Mouse (Mus musculus) CH12.LX (cell line): ENCODE results near the gene Rxfp1. TPM values are rescaled to one million over a fixed set of nuclear protein-coding genes. Genes with fewer than 3 reads are reported as not detected.

Experiments used
- DNase-seq: peaks from one replicate; pipeline ENCODE4 v3.0.0-alpha.2; 2013; ENCODE audit errors: extremely low read depth
- H3K27ac ChIP-seq: 2 replicates; pipeline ENCODE4 v1.5.1; 2012; ENCODE audit warnings: low read depth, mild to moderate bottlenecking, control low read depth, moderate library complexity; ENCODE audit not compliant: insufficient read depth
- H3K27me3 ChIP-seq: replicated peaks from 2 replicates; pipeline ENCODE3; 2012; ENCODE audit warnings: inconsistent platforms
- H3K36me3 ChIP-seq, 2 experiments: replicated peaks in 1 of 2; 2 replicates each; pipeline versions ENCODE3 to v1.6.1; 2012; ENCODE audit warnings: inconsistent platforms in 1 of 2, low read length in 1 of 2, mild to moderate bottlenecking in 1 of 2, mixed read lengths in 1 of 2, moderate library complexity in 1 of 2; ENCODE audit not compliant: control insufficient read depth in 1 of 2, insufficient read depth in 1 of 2
- H3K4me1 ChIP-seq, 2 experiments: 2 replicates each; pipeline ENCODE4 v1.6.1; 2012; ENCODE audit warnings: inconsistent platforms in 1 of 2, moderate library complexity in 1 of 2; ENCODE audit not compliant: insufficient read depth in 2 of 2, control insufficient read depth in 1 of 2
- H3K4me2 ChIP-seq: 2 replicates; pipeline ENCODE4 v1.6.1; 2012; ENCODE audit warnings: low read depth, mild to moderate bottlenecking, control low read depth; ENCODE audit not compliant: poor library complexity, insufficient read depth, severe bottlenecking
- H3K4me3 ChIP-seq, 3 experiments: fragments of 150-350 bp in 1 of 3; sonication (generic) in 1 of 3; replicated peaks in 1 of 3; 2 replicates each; pipeline versions ENCODE3 to v1.5.1; 2011 to 2012; ENCODE audit warnings: low read depth in 2 of 3, low read length in 2 of 3, mild to moderate bottlenecking in 2 of 3, moderate library complexity in 2 of 3, control low read depth in 1 of 3, improper control_type of control experiment in 1 of 3, inconsistent platforms in 1 of 3, mixed read lengths in 1 of 3; ENCODE audit not compliant: poor library complexity in 1 of 3
- H3K79me2 ChIP-seq: replicated peaks from 2 replicates; pipeline ENCODE4 v1.6.1; 2012; ENCODE audit warnings: mild to moderate bottlenecking, moderate library complexity; ENCODE audit not compliant: control insufficient read depth, poor library complexity, insufficient read depth, severe bottlenecking; ENCODE audit errors: extremely low read depth
- H3K9ac ChIP-seq: 2 replicates; pipeline ENCODE4 v1.6.1; 2012; ENCODE audit warnings: low read depth, mild to moderate bottlenecking, control low read depth, moderate library complexity; ENCODE audit not compliant: insufficient read depth
- H3K9me3 ChIP-seq: replicated peaks from 2 replicates; pipeline ENCODE3; 2012; ENCODE audit warnings: low read length, inconsistent platforms, mixed read lengths
- CHD1 ChIP-seq: IDR thresholded peaks from 2 replicates; pipeline ENCODE4 v1.6.1; 2012; ENCODE audit warnings: low read depth, low read length, improper control_type of control experiment, inconsistent platforms
- CTCF ChIP-seq, 2 experiments: IDR thresholded peaks in 1 of 2; conservative IDR thresholded peaks in 1 of 2; 2 replicates each; pipeline ENCODE4 v1.5.1; 2011 to 2012; ENCODE audit warnings: low read depth in 2 of 2, low read length in 2 of 2, improper control_type of control experiment in 1 of 2, inconsistent platforms in 1 of 2, mild to moderate bottlenecking in 1 of 2, moderate library complexity in 1 of 2
- E2F4 ChIP-seq: IDR thresholded peaks from 2 replicates; pipeline ENCODE4 v1.6.1; 2011; ENCODE audit warnings: low read depth, low read length, improper control_type of control experiment; ENCODE audit not compliant: insufficient replicate concordance
- ELF1 ChIP-seq: IDR thresholded peaks from 2 replicates; pipeline ENCODE4 v1.6.1; 2014; ENCODE audit warnings: low read depth, mild to moderate bottlenecking, inconsistent platforms, low read length, improper control_type of control experiment
- ETS1 ChIP-seq: conservative IDR thresholded peaks from 2 replicates; pipeline ENCODE4 v1.6.1; 2012; ENCODE audit warnings: low read depth, mild to moderate bottlenecking, inconsistent platforms, low read length, improper control_type of control experiment, moderate library complexity
- GABPA ChIP-seq: IDR thresholded peaks from 2 replicates; pipeline ENCODE4 v1.6.1; 2012; ENCODE audit warnings: low read depth, low read length, improper control_type of control experiment, inconsistent platforms; ENCODE audit not compliant: insufficient replicate concordance
- HCFC1 ChIP-seq: IDR thresholded peaks from 2 replicates; pipeline ENCODE4 v1.6.1; 2012; ENCODE audit warnings: low read depth, mild to moderate bottlenecking, inconsistent platforms, low read length, improper control_type of control experiment
- IRF4 ChIP-seq: IDR thresholded peaks from 2 replicates; pipeline ENCODE4 v1.6.1; 2014; ENCODE audit warnings: low read depth, mild to moderate bottlenecking, inconsistent platforms, low read length, improper control_type of control experiment
- JUN ChIP-seq: IDR thresholded peaks from 2 replicates; pipeline ENCODE4 v1.6.1; 2011; ENCODE audit warnings: low read depth, mild to moderate bottlenecking, low read length, improper control_type of control experiment, moderate library complexity; ENCODE audit not compliant: insufficient read depth
- JUND ChIP-seq: conservative IDR thresholded peaks from 2 replicates; pipeline ENCODE4 v1.6.1; 2011; ENCODE audit warnings: low read depth, low read length, improper control_type of control experiment
- KAT2A ChIP-seq: IDR thresholded peaks from 2 replicates; pipeline ENCODE4 v1.6.1; 2012; ENCODE audit warnings: low read length, improper control_type of control experiment, inconsistent platforms; ENCODE audit not compliant: insufficient replicate concordance
- MXI1 ChIP-seq: IDR thresholded peaks from 2 replicates; pipeline ENCODE4 v1.6.1; 2011; ENCODE audit warnings: mild to moderate bottlenecking, low read depth, low read length, improper control_type of control experiment
- MYC ChIP-seq: IDR thresholded peaks from 2 replicates; pipeline ENCODE4 v1.6.1; 2011; ENCODE audit warnings: low read depth, mild to moderate bottlenecking, improper control_type of control experiment, low read length
- PAX5 ChIP-seq: IDR thresholded peaks from 2 replicates; pipeline ENCODE4 v1.6.1; 2012; ENCODE audit warnings: low read length, inconsistent platforms, mixed read lengths
- POLR2A ChIP-seq: IDR thresholded peaks from 2 replicates; pipeline ENCODE4 v1.6.1; 2011; ENCODE audit warnings: low read depth, mild to moderate bottlenecking, improper control_type of control experiment, low read length
- SMC3 ChIP-seq: IDR thresholded peaks from 2 replicates; pipeline ENCODE4 v1.6.1; 2011; ENCODE audit warnings: low read depth, low read length, improper control_type of control experiment
- TBP ChIP-seq: conservative IDR thresholded peaks from 2 replicates; pipeline ENCODE4 v1.6.1; 2011; ENCODE audit warnings: low read depth, low read length, improper control_type of control experiment
- ZC3H11A ChIP-seq: IDR thresholded peaks from 2 replicates; pipeline ENCODE4 v1.6.1; 2012; ENCODE audit warnings: low read depth, mild to moderate bottlenecking, inconsistent platforms, low read length, improper control_type of control experiment
- ZMIZ1 ChIP-seq: IDR thresholded peaks from 2 replicates; pipeline ENCODE4 v1.6.1; 2012; ENCODE audit warnings: low read depth, mild to moderate bottlenecking, inconsistent platforms, low read length, improper control_type of control experiment
- ZNF384 ChIP-seq: IDR thresholded peaks from 2 replicates; pipeline ENCODE4 v1.6.1; 2012; ENCODE audit warnings: low read depth, low read length, improper control_type of control experiment, inconsistent platforms
- dilution Hi-C: fragments of 300-500 bp; cut with MboI; formaldehyde crosslinking; loops from 2 replicates; pipeline ENCODE4 v1.14.3; 2020; ENCODE audit warnings: low sequenced_read_pairs; ENCODE audit not compliant: extremely low pct_unique_long_range_greater_than_20kb, extremely low pct_ligation_motif_present
- in situ Hi-C: fragments of 300-500 bp; cut with MboI; formaldehyde crosslinking; loops from 3 replicates; pipeline ENCODE4 v1.14.3; 2019; ENCODE audit warnings: low sequenced_read_pairs, low pct_ligation_motif_present, low pct_unique_long_range_greater_than_20kb, mixed read lengths
- polyA plus RNA-seq: library from polyadenylated mRNA; unstranded; fragments of >175 nt; gene quantifications from 2 replicates; pipeline ENCODE4 v1.2.1, GENCODE M21; 2012; ENCODE audit warnings: low read depth; ENCODE audit not compliant: insufficient read length
- total RNA-seq, 2 experiments: library from RNA; depleted of rRNA; stranded (reverse); fragments of 300-350 nt in 1 of 2; fragments of >200 nt in 1 of 2; gene quantifications; 2 replicates each; pipeline ENCODE4 v1.2.3; 2012 to 2014

Rxfp1 gene
- total RNA-seq (2012; rRNA removed) (0.08 TPM in 2 replicates), total RNA-seq (2014; rRNA removed) (0.54 and 0.68 TPM in 2 replicates), polyA plus RNA-seq (0.87 and 0.98 TPM in 2 replicates)

- dilution Hi-C loops (no loop called here), in situ Hi-C loops (no loop called here)
- DNase-seq = no peak
- Histone ChIP-seq H3K27ac (no peak within 1 kb of the TSS), H3K79me2 (no peaks in the 10 kb centered on the region), H3K36me3 (no peaks in the 10 kb centered on the region), H3K4me2 (no peak within 1 kb of the TSS), H3K4me1 (no peaks in the 10 kb centered on the region), H3K9ac (no peak within 1 kb of the TSS), H3K27me3 (no peaks in the 10 kb centered on the region), H3K9me3 (no peaks in the 10 kb centered on the region), H3K4me3 (no peak within 1 kb of the TSS)
- no peak for TF ChIP-seq CTCF (conservative IDR thresholded peaks at IDR 0.05 in 1 of 2, IDR thresholded peaks at IDR 0.05 in 1 of 2; ENCODE audit: low read depth in 2 of 2, low read length in 2 of 2)
- TF ChIP-seq ZNF384 = no peak
- TF ChIP-seq JUN = no peak
- no peak for TF ChIP-seq IRF4
- TF ChIP-seq GABPA = no peak
- TF ChIP-seq KAT2A = no peak
- no peak for TF ChIP-seq TBP
- TF ChIP-seq MYC = no peak
- no peak for TF ChIP-seq JUND
- no peak for TF ChIP-seq ZMIZ1
- no peak for TF ChIP-seq E2F4
- no peak for TF ChIP-seq ZC3H11A
Observed at GRCm38 (mm10) chr3:79737780-79738179, at the start of gene Rxfp1. Gene Rxfp1 (minus strand): TSS chr3:79737880.

GRCm38 (mm10) chr3:79784362-79784736, 46.7 kb upstream of the Rxfp1 start:
- Histone ChIP-seq H3K4me3 (no peak overlapping the region), H3K9ac (no peak overlapping the region), H3K27me3 (no peaks in the 10 kb centered on the region), H3K4me1 (peaks cover 0 to 7% of the 10 kb centered on the region in 2 experiments; a peak in 2 of 4 replicates), H3K4me2 (no peak overlapping the region), H3K9me3 (peaks cover 2% of the 10 kb centered on the region), H3K36me3 (no peaks in the 10 kb centered on the region), H3K27ac (no peak overlapping the region), H3K79me2 (no peaks in the 10 kb centered on the region)
- TF ChIP-seq POLR2A = no peak
- TF ChIP-seq HCFC1 = no peak
- TF ChIP-seq PAX5 = no peak
- no peak for TF ChIP-seq ELF1
- no peak for TF ChIP-seq MXI1
- TF ChIP-seq SMC3 = no peak
- no peak for TF ChIP-seq ETS1
- no peak for TF ChIP-seq CTCF (conservative IDR thresholded peaks at IDR 0.05 in 1 of 2, IDR thresholded peaks at IDR 0.05 in 1 of 2; ENCODE audit: low read depth in 2 of 2, low read length in 2 of 2)
- no peak for TF ChIP-seq CHD1
- no peak for TF ChIP-seq GABPA
- DNase-seq = no peak
- dilution Hi-C loops (no loop called here), in situ Hi-C loops (no loop called here)
